Mouse (Mus musculus): Measurements from ENCODE around the gene Mef2c.

Gene Mef2c

DNA sequence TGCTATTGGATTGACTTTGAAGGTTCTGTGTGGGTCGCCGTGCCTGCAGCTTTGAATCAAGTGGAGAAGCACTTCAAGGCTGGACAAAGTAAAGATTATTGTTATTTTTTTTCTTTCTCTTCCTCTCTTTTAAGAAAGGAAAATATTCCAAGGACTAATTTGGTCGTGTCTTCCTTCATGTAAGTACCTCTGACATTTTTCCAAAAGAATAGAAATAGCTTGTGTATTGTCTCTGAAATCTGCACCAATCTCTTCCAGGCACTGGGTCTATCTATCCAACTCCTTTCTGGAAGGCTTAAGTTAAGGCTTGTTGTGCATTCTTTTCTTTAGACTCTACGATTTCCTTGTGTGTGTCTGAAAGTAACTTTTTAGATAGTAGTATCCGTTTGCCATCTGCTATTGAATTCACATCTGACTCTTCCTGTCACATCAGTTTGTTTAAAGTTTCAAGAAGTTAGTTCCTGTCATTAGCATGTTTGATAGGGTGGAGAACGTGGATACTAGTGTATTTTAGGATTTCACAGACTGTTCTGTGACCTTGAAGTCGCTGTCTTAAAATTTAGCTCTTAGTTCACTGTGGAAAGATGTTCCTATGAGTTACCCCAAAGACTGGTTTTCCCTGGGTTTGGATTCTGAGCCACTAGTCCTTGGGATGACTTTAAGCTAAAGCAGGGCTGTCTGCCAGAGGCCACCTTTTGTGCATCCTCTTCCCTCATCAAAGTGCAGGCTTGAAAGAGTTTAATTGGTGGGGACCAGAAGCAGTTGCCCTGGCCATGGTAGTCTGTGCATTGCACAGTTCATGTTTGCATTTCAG, 21.3 kb downstream of the Mef2c start:
- DNase-seq, result peak in 1 of 2 experiments; percentile 18

DNA sequence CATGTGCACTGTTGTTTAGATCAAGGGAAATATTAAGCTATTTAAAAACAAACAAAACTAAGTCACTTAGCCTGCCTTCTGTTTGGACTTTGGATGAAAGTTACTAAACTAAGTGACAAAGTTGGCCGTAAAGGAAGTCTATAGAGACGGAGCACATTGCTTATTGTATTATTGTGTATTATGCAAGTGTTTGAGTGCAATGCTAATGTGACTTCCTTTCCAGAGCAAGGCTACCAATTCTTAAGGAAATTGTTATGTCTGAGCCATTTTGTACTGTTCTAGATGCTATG, 21.8 kb downstream of the Mef2c start:
- no peak for DNase-seq

DNA sequence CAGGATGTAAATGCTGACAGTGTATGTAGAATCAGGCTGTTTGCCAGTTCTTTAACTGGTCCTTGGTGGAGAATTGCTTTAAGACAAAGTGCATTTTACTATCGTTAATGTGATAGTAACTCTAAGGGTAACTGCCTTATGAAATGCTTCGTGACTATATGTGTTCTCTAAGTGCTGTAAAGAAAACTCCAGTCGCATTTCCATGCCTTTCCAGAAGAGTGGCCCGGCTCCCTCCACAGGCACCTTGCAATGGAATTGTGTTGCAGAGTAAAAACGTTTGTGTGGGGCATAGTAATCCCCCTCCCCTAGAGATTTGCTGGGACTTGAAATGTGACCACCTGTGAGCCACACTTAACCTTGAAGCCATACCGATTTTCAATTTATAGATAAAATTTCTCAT, 22.2 kb downstream of the Mef2c start:
- DNase-seq, result no peak

DNA sequence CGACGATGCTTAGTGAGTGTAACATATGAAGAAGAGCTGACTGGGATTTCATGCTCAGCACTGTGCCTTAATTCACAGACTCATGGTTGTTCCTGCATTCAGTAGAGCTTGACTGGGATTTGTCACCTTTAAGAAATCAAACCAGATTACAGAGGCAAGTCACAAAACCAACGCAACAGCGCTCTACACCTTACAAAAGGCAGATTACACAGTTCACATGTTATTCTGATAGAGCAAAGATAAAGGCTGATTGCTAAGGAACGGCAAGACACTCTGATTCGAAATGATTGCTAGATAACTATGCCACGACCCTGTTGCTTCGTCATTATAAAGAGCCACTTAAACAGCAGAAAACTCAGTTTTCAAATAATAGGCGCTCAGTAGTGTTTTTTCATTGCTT, 24.1 kb downstream of the Mef2c start:
- no peak for DNase-seq

DNA sequence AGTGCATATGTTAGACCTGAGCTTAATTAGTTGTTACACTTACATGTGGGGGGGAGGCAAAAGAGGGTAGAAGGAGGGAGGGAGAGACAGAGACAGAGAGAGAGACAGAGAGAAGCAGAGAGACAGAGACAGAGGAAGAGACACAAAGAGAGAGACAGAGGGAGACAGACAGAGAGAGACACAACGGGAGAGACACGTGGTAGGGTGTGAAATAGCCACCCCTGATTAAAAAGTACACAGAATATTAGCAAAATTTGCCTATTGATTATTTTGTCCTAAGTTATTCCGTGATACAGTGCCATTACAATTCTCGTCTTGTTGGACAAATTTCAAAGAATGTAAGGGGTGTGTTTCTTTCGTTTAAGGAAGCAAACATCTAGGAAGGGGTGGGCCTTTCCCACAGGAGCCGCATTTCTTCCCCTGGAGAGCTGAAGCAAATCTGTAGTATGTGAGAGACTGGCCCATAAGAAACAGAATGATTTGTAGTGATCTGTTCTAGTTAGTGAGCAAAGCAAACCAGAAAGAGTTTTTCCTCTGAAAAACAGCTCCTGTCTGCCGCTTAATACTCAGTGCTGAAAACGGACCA, 26.0 kb downstream of the Mef2c start:
- DNase-seq, result peak in 1 of 2 experiments; percentile 18

DNA sequence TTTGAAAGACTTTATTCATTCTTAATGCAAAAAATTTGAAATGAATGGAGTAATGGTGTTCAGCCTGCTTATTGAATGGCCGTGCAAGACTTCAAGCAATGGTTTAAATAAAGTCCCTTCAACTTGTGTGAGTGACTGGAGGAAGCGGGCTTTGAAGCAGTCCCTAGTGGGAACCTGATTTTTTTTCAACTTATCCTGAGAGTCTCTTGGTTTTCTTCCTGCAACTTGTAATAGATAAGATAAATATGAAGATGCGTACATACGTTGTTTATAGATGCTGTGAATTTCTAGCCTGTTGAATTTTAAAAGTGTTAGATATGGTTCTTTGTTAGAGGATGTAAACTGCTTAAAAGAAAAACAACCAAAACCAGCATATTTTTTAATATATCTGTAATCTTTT, 27.1 kb downstream of the Mef2c start:
- DNase-seq, result no peak

DNA sequence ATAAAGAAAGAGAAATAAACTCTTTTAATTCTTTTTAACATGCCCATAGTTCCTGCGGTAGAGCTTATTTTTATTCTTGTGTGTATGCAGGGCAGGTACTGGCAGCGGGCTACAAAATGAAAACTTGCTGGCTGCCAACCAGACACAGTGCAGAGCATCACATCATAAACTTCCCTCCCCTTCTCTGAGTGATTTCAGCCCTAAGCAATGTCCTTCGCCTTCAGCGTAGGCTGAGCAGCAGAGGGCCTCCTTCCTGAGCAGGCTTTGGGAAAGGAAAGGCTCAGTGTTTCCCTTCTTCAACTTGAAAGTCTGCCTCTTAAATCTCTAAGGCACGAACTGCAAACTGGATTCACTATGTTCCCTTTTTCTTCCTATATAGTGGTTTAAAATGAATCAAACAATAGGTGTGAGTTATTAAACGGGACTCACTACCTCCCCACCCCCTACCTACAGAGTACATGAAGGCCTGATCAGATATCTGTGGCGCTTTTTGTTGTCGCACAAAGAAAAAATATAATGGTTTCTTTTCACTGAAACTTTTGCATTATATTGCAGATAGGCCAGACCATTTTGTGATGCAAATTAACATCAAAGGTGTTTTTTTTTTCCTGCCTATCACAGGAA, 28.2 kb downstream of the Mef2c start:
- DNase-seq, result peak; percentile 33 to 42

DNA sequence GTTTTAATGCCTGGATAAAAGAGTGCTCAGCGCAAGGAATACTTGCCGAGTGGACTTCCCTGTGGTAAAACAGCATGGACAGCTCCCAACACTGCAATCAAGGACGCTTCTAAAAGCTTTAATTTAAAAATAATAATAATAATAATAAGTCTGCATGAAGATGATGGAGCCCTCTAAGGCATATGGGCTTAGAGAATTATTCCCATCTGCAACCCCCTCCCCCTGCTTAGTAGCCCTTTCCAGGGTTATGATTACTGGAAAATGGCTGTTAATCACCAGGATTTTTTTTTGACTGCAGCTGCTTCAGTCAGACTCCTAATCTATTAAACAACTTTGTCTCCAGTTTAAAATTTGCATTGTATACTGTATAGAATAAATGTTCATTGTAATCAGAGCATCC, 32.5 kb downstream of the Mef2c start:
- DNase-seq, result no peak

DNA sequence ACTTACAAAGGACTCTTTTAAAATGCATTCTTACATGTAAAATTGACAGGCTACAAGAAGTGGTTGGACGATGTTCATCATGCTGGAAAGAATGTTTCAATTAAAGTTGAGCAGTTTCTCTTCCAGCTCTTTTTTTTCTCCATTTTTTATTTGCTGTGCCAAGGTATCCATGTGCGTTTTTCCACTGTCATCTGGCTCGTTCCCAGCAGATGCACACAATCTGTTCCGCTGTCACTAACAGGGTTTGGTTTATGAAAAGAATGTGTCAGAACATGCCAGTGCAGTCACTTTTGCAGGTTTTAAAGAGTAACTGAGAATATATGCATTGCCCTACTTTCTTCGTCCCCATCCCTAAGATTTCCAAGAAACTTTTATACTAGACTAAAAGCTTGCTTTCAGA, 33.3 kb downstream of the Mef2c start:
- DNase-seq, result no peak

DNA sequence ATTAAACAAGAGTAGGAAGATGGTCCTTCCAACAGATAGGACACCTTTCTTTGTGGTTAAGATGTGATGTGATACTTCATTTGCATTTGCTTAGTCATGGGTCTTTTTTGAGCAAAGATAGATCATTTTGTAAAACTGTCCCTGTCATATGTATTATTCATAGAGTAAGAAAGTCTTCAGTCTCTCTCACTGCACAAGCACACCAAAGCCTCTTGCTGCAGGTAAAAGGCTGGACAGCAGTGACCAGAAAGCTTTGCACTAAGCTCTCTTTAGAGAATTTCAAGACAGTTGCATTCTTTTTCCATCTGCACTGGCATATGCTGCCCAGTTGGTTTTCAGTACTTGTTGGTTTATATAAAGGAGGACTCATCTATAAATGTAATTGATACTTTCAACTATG, 36.1 kb downstream of the Mef2c start:
- no peak for DNase-seq

DNA sequence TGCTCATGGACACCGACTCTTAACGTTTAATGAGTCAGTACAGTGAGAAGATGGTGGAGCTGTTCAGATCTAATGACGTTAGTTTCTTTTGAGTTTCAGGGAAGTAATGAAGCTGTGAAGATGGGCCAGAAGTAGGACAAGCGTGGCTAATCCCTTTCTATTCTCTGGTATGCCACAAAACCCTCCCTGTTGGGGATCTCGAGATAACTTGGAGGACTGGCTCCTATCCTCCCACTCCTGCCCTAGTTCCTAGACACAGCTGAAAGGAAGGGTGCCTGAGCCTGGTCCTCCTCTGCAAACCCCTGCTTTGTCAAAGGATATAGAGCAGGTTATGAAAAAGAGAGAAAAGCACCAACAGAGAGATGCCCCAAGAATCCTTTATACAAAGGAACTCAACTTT, 38.8 kb downstream of the Mef2c start:
- no peak for DNase-seq

DNA sequence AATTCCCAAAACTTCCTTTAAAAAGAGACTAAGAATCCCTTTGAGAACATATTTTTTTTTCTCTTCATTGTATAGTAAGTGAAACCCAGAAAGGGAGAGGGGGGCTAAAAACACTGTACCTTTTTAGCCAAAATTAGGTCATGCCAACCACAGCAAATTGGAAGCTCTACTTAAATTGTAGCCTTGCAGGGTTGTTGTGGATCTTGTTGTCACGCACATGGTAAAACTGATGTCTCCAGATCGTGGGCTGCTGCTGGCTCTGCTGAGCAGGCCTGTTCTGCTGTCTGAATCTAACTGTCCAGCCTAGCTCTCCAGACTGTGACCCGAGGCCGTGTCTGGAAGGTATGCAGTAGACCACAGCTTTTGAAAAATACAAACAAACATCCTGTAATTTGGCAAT, 40.9 kb downstream of the Mef2c start:
- no peak for DNase-seq

DNA sequence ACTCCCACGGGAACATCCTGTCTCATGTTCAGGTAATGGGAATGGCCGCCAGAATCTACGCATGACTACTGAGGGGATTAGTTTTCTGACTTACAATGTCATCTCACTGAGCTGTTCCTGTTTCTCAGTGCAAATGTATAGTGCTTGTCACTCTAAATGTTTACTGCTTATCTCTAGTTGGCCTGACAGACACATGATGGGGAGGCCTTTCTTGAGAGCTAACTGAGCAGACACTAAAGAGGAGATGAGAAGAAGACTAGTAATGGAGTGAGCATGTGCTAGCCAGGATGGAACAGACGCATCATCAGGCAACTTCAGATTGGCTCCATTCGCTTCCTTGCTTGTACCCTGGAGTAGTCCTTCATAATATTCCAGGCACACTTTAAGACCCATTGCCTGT, 43.0 kb downstream of the Mef2c start:
- DNase-seq, result no peak

DNA sequence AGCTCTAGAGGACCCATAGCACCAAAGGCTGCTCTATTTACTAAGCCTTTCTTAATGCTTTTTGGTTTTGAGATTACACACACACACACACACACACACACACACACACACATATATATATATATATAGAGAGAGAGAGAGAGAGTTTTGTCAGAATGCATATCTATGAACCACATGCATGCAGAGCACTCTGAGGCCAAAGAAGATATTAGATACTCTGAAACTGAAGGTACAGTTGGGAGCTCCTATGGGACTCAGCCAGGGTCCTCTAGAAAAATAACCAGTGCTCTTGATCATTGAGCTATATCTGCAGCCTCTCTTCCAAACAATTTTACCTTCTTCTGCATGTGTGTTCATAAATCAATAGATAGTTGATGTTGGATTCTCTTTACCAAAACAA, 47.4 kb downstream of the Mef2c start:
- no peak for DNase-seq

DNA sequence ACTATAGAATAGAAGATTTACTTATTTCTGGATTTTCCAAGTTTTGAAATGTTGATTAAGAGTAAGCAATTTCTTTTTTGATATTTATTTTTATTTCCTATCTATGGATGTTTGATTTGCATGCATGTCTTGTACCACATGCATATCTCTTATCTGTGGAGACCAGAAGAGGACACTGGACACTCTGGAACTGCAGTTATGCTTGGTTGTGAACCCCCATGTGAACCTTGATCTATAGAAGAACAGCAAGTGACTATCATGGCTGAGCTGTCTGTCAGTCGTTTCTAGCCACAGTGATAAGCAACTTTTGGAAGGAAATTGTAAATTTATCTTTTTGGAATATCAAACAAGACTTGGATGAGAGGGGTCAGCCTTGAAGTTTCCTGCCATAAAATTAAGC, 48.2 kb downstream of the Mef2c start:
- no peak for DNase-seq

DNA sequence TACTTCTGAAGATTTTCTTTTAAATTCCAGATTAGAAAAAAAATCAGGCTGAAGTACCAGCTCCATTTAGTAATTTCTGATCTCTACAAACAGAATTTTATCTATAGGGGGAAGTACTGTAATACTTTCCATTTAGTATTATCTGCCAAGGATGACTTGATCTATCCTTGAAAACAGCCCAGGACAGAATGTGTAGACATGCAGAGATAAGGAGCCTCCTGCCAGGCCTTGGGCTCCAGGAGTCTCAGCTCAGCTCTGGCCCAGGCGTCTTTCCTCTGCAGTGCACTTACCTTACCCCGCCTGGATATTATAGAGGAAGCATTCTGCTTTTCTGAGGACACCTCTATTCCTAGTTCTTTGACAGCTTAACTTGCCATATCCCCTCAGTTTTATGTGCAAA, 59.4 kb downstream of the Mef2c start:
- DNase-seq, result no peak

DNA sequence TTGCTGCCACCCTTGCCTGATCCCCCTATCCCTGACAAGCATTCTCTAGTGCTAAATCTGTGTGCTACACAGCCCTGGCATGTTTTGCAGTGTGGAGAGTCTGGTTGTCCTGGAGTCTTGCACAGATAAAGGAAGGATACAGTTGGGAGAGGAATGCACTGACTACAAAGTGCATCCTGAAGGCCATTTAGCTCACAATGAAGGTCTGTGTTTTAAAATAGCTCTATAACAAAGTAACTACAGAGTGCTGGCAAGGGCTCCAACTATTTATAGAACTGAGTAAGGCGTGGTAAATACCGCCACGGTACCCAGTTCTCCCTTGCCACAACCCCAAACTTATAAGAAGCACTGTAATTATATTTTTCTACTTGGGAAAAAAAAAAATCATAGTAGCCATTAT, 61.9 kb downstream of the Mef2c start:
- DNase-seq, result no peak

DNA sequence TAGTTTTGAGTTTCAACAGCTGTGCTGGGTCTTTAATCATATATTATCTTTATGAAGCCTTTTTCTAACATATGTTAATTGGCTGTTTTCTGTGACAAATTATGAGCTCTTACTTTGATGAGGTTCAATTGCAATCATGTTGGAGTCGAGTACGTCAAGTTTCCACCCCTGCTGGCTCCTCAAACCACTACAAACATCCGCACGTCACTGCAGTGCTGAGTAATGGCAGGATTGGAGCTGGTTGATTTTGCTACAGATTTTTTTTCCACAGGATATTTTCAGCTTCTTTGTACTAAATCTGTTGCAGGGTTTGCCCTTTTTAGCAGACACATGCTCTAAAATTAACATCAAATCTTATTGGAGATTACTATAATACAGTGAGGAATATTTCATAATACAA, 62.3 kb downstream of the Mef2c start:
- DNase-seq, result peak; percentile 45 to 52

DNA sequence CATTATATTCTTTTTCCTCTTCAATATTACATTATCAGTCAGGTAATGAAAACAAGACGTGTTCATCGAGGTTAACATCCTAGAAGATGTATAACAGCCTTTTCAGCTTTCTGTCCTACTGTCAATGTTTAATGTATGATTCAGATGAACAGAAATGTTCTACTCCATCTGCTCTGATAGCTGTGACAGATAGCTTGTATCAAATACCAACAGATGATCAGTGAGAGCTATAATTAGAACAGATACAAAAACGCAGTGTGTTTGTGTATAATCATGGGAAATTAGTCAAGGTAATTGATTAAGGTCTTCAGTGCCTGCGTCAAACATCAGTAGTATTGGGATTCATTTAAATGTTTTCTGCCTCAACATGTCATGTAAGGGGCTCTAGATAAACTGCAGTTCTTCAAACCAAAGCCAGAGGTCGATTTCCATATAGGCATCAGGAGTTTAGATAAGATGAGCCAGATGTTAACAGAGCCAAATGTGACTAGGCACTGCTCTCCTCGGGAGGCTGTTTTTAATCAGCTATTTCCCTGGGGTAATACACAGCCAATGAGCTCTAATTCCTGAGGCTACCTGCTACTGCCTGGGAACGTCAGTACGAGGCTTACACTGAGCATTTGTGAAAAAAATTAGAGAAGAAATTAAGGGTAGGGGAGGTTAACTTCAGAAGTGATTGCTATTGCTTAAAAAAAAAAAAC, 63.1 kb downstream of the Mef2c start:
- no peak for DNase-seq

DNA sequence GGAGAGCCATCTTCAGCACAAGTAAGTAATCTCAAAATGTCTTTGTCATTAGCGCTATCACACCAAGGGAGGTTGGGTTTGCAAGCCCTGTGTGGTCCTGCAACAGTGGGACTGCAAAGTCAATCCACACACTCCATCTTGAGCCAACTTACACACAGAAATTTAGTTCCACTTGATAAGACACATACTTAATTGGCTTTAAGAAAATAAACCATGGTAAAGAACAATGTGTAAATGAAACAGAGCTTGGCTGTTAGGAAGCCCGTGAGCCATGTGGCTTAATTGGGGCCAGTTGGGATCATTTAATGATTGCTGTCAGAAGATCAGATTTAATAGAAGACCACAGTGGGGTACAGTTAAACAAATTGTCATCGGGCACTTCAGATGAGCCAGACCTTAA, 63.8 kb downstream of the Mef2c start:
- DNase-seq, result no peak

DNA sequence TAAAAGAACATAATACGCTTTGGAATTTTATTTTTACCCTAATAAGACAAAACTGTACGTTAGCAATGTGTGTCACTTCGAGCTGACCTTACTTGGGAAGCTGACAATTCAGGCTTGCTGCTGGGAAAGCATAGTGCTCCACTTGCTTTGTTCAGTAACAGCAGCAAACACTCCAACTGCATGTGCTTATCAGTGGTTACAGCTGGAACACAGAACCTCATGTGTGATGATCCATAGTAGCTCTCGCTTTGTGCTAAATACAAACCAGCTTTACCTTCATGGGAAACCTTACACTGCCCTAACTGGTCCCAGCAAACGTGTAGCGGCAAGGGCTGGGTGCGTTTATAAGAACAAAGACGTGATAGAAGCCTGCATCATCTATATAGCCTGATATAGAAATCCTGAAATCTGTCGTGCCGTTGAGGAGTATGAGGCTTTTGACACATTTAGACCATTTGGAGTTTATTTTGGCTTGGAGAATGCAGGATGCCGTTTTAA, 65.0 kb downstream of the Mef2c start:
- DNase-seq, result no peak

DNA sequence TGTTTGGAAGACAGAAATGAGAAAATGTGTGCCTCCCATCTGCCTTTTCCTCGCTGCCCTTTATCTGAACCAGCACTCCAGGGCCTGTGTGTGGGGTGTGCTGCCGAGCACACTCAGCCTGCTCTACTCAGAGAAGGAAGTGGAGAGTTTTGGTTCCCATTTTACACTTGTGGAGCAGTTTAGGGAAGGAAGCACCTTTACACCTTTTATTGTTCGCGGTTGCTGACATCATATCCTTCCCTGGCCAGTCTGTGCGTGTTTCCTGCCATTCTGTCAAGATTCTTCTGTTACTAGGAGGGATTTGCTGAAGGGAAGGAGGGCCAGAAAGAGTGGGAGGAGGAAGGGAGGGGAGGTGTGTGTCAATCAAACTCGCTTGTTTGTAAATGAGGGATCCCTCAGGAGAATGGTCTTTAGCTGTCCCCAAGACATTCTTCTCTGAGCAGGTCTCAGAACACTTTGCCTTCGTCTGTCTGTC, 68.2 kb downstream of the Mef2c start:
- peak; percentile 53 to 79 for DNase-seq

DNA sequence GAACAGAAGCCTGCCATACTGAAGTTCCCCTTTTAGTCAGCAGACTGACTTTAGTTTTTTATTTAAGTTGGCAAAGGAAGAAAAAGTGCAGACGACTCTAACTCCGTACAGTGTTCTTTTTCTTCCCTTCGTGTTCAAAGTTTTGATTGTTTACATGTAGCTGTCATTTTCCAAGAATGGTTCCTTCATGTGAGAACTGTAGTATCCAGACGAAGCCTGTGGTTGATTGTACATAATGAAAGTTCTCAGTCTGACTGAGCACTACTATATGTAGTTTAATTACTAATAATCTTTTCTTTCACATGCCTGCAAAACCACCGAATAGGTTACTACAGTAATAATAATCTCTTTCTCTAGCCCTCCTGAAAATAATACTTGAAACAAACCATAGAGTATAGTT, 68.6 kb downstream of the Mef2c start:
- DNase-seq, result no peak

DNA sequence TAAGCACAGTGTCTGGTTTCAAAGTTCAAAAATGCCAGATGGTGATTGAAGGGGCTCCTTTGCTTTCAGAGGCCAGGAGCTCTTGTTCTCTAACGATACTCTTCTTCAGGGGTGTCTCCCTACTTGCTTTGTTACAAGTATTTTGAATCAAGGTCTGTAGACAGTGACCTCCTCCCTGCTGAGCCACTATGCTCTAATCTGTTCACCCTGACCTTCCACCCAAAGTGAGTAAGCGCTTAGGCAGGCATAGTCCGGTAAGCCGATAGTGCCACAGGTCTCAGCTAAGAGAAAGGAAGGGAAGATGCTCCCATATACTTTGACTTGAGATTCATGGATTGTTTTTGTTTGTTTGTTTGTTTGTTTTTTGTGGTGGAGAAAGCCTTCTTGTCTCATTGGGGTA, 69.5 kb downstream of the Mef2c start:
- no peak for DNase-seq

All from kidney, postnatal 36 days (tissue).